Mouse (Mus musculus): ENCODE results near the gene Nxf2.

DNA sequence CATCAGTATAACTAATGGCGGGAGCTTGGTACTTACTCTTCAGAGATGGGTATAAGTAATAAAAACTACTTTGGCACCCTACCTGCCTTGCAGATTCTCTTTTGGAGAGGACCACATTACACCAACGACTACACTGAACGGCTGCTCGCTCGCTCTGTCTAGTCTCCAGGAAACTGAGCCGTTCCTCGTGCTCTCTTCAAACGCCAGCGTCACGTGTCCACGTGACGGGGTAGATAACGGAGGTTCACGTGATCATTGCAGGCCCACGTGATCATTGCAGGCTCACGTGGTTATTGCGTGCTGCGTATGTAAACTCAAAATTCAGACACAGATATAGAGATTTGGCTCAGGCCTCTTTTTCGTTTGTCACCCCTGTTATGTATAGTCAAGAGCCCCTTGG is at the start of gene Nxf2:
- TF ChIP-seq POLR2A (IDR thresholded peaks at IDR 0.05; ENCODE audit: low read depth, low read length), result no peak
- TF ChIP-seq CTCF (IDR thresholded peaks at IDR 0.05; ENCODE audit: borderline replicate concordance, insufficient read depth, low read length), result no peak

Data from embryonic fibroblast, embryonic 13.5 days (primary cell).